Mouse (Mus musculus) left cerebral cortex, adult 9 months (tissue): ENCODE results near the gene Rps25.
"Not testable (repeated sequence)": the region's sequence is repeated elsewhere in the genome, so short reads cannot be mapped to it uniquely, and the experiment has no call there.

Experiments used
- DNase-seq, 2 experiments: peaks; one replicate each; pipeline ENCODE4 v3.0.0; 2022; ENCODE audit warnings: low spot score in 2 of 2

Rps25 gene

GRCm38 (mm10) chr9:44401081-44401480, 5.9 kb upstream of the Rps25 start:
- DNase-seq, result no peak

GRCm38 (mm10) chr9:44405011-44405410, 1.9 kb upstream of the Rps25 start:
- DNase-seq, result no peak

- no peak for DNase-seq
These were observed 786 bp downstream of the Rps25 start for GRCm38 (mm10) chr9:44407752-44408097.

- DNase-seq, result not testable (repeated sequence)
These were observed 1.8 kb downstream of the Rps25 start for GRCm38 (mm10) chr9:44408693-44409092.

- DNase-seq, result no peak
These were observed 3.9 kb downstream of the Rps25 start for GRCm38 (mm10) chr9:44410647-44411336.

GRCm38 (mm10) chr9:44411601-44412130, 4.7 kb downstream of the Rps25 start:
- no peak for DNase-seq

- DNase-seq, result no peak
These were observed 5.4 kb downstream of the Rps25 start for GRCm38 (mm10) chr9:44412306-44412705.

GRCm38 (mm10) chr9:44412781-44413180, 5.8 kb downstream of the Rps25 start:
- DNase-seq, result no peak

GRCm38 (mm10) chr9:44417156-44417891, 10.4 kb downstream of the Rps25 start:
- peak in 1 of 2 experiments; percentile 27 for DNase-seq

GRCm38 (mm10) chr9:44417892-44418363, 11.0 kb downstream of the Rps25 start:
- peak; percentile 85 to 97 for DNase-seq

GRCm38 (mm10) chr9:44418519-44419385, 11.8 kb downstream of the Rps25 start, which contains the start of gene Ccdc84:
TSS of gene Ccdc84 (minus strand) at chr9:44418569.
- DNase-seq, result no peak

- DNase-seq, result not testable (repeated sequence)
These were observed 12.8 kb downstream of the Rps25 start for GRCm38 (mm10) chr9:44419730-44420129.

- no peak for DNase-seq
These were observed 13.4 kb downstream of the Rps25 start for GRCm38 (mm10) chr9:44420280-44420898.

- no peak for DNase-seq
These were observed 16.6 kb downstream of the Rps25 start for GRCm38 (mm10) chr9:44423576-44423975.

GRCm38 (mm10) chr9:44432577-44433185, 25.7 kb downstream of the Rps25 start:
- no peak for DNase-seq

GRCm38 (mm10) chr9:44435747-44436146, 28.8 kb downstream of the Rps25 start:
- DNase-seq, result no peak

- no peak for DNase-seq
These were observed 34.0 kb downstream of the Rps25 start, which contains the start of gene Foxr1 for GRCm38 (mm10) chr9:44440961-44441360. TSS of gene Foxr1 (minus strand) at chr9:44441136.

GRCm38 (mm10) chr9:44444402-44445025, 37.6 kb downstream of the Rps25 start:
- DNase-seq, result not testable (repeated sequence)

- no peak for DNase-seq
These were observed 43.4 kb downstream of the Rps25 start for GRCm38 (mm10) chr9:44450387-44450786.

- peak in 1 of 2 experiments; percentile 87 for DNase-seq
These were observed 47.4 kb downstream of the Rps25 start for GRCm38 (mm10) chr9:44454132-44454890.
